Mouse (Mus musculus) embryonic facial prominence, embryonic 12.5 days (tissue): ENCODE results near the gene Ptprcap. TPM values are rescaled to one million over a fixed set of nuclear protein-coding genes. Genes with fewer than 3 reads are reported as not detected.
"Not testable (repeated sequence)": the region's sequence is repeated elsewhere in the genome, so short reads cannot be mapped to it uniquely, and the experiment has no call there.

Source experiments
- ATAC-seq: fragments of 200-750 bp; cut with Nextera tagmentation; 2 replicates; pipeline ENCODE4 v1.8.0; 2017; ENCODE audit not compliant: insufficient number of reproducible peaks, insufficient read depth, low FRiP score, low TSS enrichment
- H3K27ac ChIP-seq: fragments of 300-500 bp; sonication (generic); 2 replicates; pipeline ENCODE4 v1.5.1; 2016; ENCODE audit warnings: mild to moderate bottlenecking
- H3K27me3 ChIP-seq: fragments of 300-500 bp; sonication (generic); 2 replicates; pipeline ENCODE4 v1.6.1; 2016; ENCODE audit warnings: mild to moderate bottlenecking, moderate library complexity
- H3K36me3 ChIP-seq: fragments of 300-500 bp; sonication (generic); 2 replicates; pipeline ENCODE4 v1.6.1; 2016; ENCODE audit warnings: mild to moderate bottlenecking
- H3K4me1 ChIP-seq: fragments of 300-500 bp; sonication (generic); 2 replicates; pipeline ENCODE4 v1.6.1; 2016
- H3K4me2 ChIP-seq: fragments of 300-500 bp; sonication (generic); replicated peaks from 2 replicates; pipeline ENCODE4 v1.6.1; 2016; ENCODE audit warnings: mild to moderate bottlenecking, moderate library complexity
- H3K4me3 ChIP-seq: fragments of 300-500 bp; sonication (generic); 2 replicates; pipeline ENCODE4 v1.5.1; 2016; ENCODE audit warnings: mild to moderate bottlenecking
- H3K9ac ChIP-seq: fragments of 300-500 bp; sonication (generic); 2 replicates; pipeline ENCODE4 v1.6.1; 2016; ENCODE audit warnings: mild to moderate bottlenecking, moderate library complexity
- H3K9me3 ChIP-seq: fragments of 300-500 bp; sonication (generic); 2 replicates; pipeline ENCODE4 v1.6.1; 2016; ENCODE audit warnings: mild to moderate bottlenecking, moderate library complexity
- WGBS: fragments of 180-500 bp; shearing (Covaris S2); methylation state at CpG from one replicate; pipeline ENCODE4 v1.1.7; 2016; 5-methylcytosine and 5-hydroxymethylcytosine counted together
- polyA plus RNA-seq: library from polyadenylated mRNA; unstranded; fragments of >200 nt; fragmentation: Nextera tagmentation; extraction: Ambion mirVana; gene quantifications from 2 replicates; pipeline ENCODE4 v1.2.1, GENCODE M21; 2016

The Ptprcap gene
- polyA plus RNA-seq, 1 experiment from 2014 or later, result 2.1 TPM

DNA sequence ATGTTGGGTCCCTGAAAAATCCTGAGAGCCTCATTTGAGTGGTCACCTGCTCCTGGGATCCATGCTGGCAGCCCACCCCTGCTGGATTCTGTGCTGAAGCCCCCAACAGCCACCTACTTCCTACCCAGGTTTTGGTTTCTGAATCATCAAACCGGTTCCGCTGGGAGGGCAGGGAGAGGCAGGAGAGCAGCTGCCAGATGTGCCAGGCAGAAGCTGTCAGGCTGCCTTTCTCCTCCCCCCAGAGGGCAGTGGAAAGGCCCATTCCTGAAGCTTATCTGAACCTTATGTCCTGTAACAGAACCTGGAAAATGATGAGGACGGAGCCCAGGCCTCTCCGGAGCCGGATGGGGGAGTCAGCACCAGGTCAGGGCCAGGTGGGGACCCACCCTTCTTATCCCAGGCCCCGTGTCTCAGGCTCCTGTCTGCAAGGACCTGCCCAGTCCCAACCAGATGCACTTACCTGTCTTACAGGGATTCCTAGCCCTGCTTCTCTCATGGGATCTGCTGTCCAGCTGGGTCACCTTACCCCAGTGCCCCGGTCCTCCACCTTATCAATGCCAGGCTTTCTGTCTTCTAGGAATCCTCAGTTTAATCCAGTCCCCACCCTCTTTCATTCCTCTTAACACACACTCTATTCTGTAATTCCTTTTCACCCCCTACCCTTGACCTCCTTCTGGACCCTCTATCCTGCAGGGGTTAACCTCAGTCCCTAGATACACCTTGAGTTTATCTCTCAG is 26.5 kb upstream of the Ptprcap start:
- H3K4me1 ChIP-seq, result peaks cover 9% of the 10 kb centered on the region
- peak overlapping the region; percentile 73 for H3K9ac ChIP-seq
- peak overlapping the region; percentile 19; the same call in 1 of the 2 replicates for H3K27ac ChIP-seq
- no peaks in the 10 kb centered on the region for H3K9me3 ChIP-seq
- ATAC-seq, result no peak
- no peaks in the 10 kb centered on the region for H3K27me3 ChIP-seq
- H3K4me2 ChIP-seq, result peak overlapping the region; percentile 71
- WGBS, result 55% methylated on average over 7 of the region's 7 CpGs
- H3K36me3 ChIP-seq, result peaks cover 36% of the 10 kb centered on the region
- peak overlapping the region; percentile 83 for H3K4me3 ChIP-seq

- no peaks in the 10 kb centered on the region for H3K27me3 ChIP-seq
- no peaks in the 10 kb centered on the region for H3K9me3 ChIP-seq
- peaks cover 9% of the 10 kb centered on the region for H3K4me1 ChIP-seq
- H3K27ac ChIP-seq, result no peak overlapping the region
- H3K4me2 ChIP-seq, result no peak overlapping the region
- no peak overlapping the region for H3K4me3 ChIP-seq
- WGBS, result 94% methylated on average over 7 of the region's 7 CpGs
- H3K9ac ChIP-seq, result no peak overlapping the region
- peaks cover 49% of the 10 kb centered on the region for H3K36me3 ChIP-seq
- ATAC-seq, result no peak
Observed at GRCm38 (mm10) chr19:4129462-4129861, 23.9 kb upstream of the Ptprcap start.

DNA sequence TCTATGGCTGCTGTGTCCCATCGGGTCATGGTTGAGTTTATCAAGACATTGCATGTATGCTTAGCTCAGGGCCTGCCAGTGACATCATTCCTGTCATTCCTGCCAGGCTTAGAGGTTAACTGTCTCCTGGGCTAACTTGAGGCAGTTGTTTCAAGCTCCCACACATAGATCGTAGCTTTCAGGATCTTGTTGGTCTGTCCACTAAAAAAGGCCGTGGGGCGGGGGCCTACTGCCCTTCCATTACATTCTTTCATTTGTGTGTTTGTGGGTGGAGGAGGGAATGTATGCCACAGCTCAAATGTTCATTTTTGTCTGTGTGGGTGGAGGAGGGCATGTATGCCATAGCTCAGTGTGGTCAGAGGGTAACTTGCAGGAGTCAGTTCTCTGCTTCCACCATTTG is 23.3 kb upstream of the Ptprcap start:
- no peak for ATAC-seq
- Histone ChIP-seq H3K4me3 (no peak overlapping the region), H3K4me2 (no peak overlapping the region), H3K9me3 (no peaks in the 10 kb centered on the region), H3K4me1 (peaks cover 9% of the 10 kb centered on the region), H3K9ac (no peak overlapping the region), H3K27me3 (no peaks in the 10 kb centered on the region), H3K36me3 (peaks cover 49% of the 10 kb centered on the region), H3K27ac (no peak overlapping the region)
- WGBS, result 89% methylated on average over 4 of the region's 4 CpGs

- H3K9me3 ChIP-seq, result no peaks in the 10 kb centered on the region
- H3K9ac ChIP-seq, result no peak overlapping the region
- H3K27me3 ChIP-seq, result no peaks in the 10 kb centered on the region
- no peak for ATAC-seq
- peaks cover 9% of the 10 kb centered on the region for H3K4me1 ChIP-seq
- H3K36me3 ChIP-seq, result peaks cover 49% of the 10 kb centered on the region
- no peak overlapping the region for H3K27ac ChIP-seq
- no peak overlapping the region for H3K4me2 ChIP-seq
- H3K4me3 ChIP-seq, result no peak overlapping the region
- WGBS, result 91% methylated on average over 5 of the region's 5 CpGs
Observed at GRCm38 (mm10) chr19:4131075-4131474, 22.3 kb upstream of the Ptprcap start.

- Histone ChIP-seq H3K9me3 (no peaks in the 10 kb centered on the region), H3K4me1 (peaks cover 5% of the 10 kb centered on the region), H3K9ac (no peak overlapping the region), H3K4me2 (no peak overlapping the region), H3K36me3 (peaks cover 49% of the 10 kb centered on the region), H3K27ac (no peak overlapping the region), H3K27me3 (no peaks in the 10 kb centered on the region), H3K4me3 (no peak overlapping the region)
- ATAC-seq, result no peak
- WGBS, result 86% methylated on average over 2 of the region's 2 CpGs
Observed at GRCm38 (mm10) chr19:4131768-4132167, 21.6 kb upstream of the Ptprcap start.

GRCm38 (mm10) chr19:4134354-4134753 is 19.1 kb upstream of the Ptprcap start:
- ATAC-seq, result no peak
- Histone ChIP-seq H3K9me3 (no peaks in the 10 kb centered on the region), H3K4me1 (no peaks in the 10 kb centered on the region), H3K9ac (no peak overlapping the region), H3K4me2 (no peak overlapping the region), H3K27ac (no peak overlapping the region), H3K27me3 (no peaks in the 10 kb centered on the region), H3K4me3 (no peak overlapping the region), H3K36me3 (peaks cover 38% of the 10 kb centered on the region)
- WGBS, result 88% methylated on average over 4 of the region's 4 CpGs

GRCm38 (mm10) chr19:4135229-4135962 is 18.0 kb upstream of the Ptprcap start:
- H3K27me3 ChIP-seq, H3K9ac ChIP-seq, H3K4me2 ChIP-seq, H3K9me3 ChIP-seq, H3K4me1 ChIP-seq, H3K4me3 ChIP-seq, H3K27ac ChIP-seq, ATAC-seq: not testable (repeated sequence)
- peaks cover 28% of the 10 kb centered on the region for H3K36me3 ChIP-seq
- WGBS, result 72% methylated on average over 6 of the region's 6 CpGs

DNA sequence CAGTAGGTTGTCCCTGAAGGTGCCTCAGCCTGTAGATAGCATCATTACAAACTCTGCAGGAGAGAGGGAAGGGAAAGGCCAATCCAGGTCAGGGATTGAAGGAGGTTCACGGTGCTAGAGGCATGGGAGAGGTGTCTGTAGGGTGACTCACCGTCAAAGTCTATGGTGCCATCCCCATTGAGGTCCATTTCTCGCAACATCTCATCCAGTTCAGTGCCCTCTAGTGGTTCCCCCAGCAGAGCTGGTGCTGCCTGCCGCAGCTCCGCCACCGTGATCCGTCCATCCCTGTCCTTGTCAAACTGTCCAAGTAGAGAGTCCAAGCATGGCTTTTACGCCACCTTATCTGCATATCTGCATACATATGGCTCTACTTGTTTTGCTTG is 17.4 kb upstream of the Ptprcap start:
- WGBS, result 27% methylated on average over 8 of the region's 8 CpGs

DNA sequence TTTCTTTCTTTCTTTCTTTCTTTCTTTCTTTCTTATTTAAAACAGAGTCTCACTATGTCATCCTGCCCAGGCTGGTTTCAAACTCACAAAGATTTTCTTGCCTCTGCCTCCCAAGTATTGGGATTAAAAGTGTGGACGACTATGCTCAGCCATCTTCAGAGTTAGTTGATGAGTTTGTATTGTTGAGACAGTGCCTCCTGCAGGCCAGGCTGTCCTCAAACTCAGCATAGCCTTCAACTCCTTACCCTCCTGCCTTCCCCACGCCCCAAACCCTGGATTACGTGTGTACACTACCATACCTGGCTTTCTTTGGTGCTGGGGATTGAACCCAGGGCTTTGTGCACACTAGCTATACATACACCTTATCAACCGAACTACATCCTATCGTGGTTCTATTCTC is 16.9 kb upstream of the Ptprcap start:
- H3K4me2 ChIP-seq, result no peak overlapping the region
- H3K27ac ChIP-seq, result no peak overlapping the region
- no peaks in the 10 kb centered on the region for H3K4me1 ChIP-seq
- no peak for ATAC-seq
- 75% methylated on average over 5 of the region's 5 CpGs for WGBS
- no peaks in the 10 kb centered on the region for H3K9me3 ChIP-seq
- no peak overlapping the region for H3K4me3 ChIP-seq
- peaks cover 18% of the 10 kb centered on the region for H3K36me3 ChIP-seq
- no peak overlapping the region for H3K9ac ChIP-seq
- H3K27me3 ChIP-seq, result no peaks in the 10 kb centered on the region

More for the DNA sequence above, 17.4 kb upstream of the Ptprcap start:
- H3K4me2 ChIP-seq, H3K27me3 ChIP-seq, ATAC-seq, H3K4me1 ChIP-seq, H3K27ac ChIP-seq, H3K9ac ChIP-seq, H3K9me3 ChIP-seq, H3K4me3 ChIP-seq: not testable (repeated sequence)
- peaks cover 23% of the 10 kb centered on the region for H3K36me3 ChIP-seq

DNA sequence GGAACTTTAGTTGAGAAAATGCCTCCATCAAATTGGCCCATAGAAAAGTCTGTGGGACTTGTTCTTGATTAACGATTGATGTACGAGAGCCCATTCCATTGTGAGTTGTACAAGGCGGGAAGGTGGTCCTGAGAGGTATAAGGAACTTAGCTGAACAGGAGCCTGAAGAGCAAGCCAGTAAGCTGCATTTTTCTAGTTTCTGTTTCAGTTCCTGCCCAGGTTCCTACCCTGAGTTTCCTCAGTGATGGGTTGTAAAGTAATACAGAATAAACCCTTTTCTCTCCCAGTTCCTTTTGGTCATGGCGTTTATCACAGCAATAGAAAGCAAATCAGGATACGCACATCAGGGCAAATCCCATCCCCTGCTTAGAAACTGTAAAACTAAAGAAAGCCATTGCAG is 15.5 kb upstream of the Ptprcap start:
- no peak for ATAC-seq
- Histone ChIP-seq H3K9me3 (no peaks in the 10 kb centered on the region), H3K27me3 (no peaks in the 10 kb centered on the region), H3K36me3 (peaks cover 5% of the 10 kb centered on the region; the same call in 1 of the 2 replicates), H3K4me2 (no peak overlapping the region), H3K9ac (no peak overlapping the region), H3K27ac (no peak overlapping the region), H3K4me1 (no peaks in the 10 kb centered on the region), H3K4me3 (no peak overlapping the region)
- 81% methylated on average over 5 of the region's 5 CpGs for WGBS

GRCm38 (mm10) chr19:4139446-4139845 is 14.0 kb upstream of the Ptprcap start, which contains the start of gene Gpr152:
Gene Gpr152 (plus strand): TSS chr19:4139787.
- H3K9ac ChIP-seq, result no peak within 1 kb of the TSS
- no peaks in the 10 kb centered on the region for H3K27me3 ChIP-seq
- no peak within 1 kb of the TSS for H3K4me2 ChIP-seq
- no peaks in the 10 kb centered on the region for H3K9me3 ChIP-seq
- H3K4me1 ChIP-seq, result no peaks in the 10 kb centered on the region
- WGBS, result 73% methylated on average over 2 of the region's 2 CpGs
- H3K36me3 ChIP-seq, result no peaks in the 10 kb centered on the region
- no peak within 1 kb of the TSS for H3K4me3 ChIP-seq
- no peak for ATAC-seq
- no peak within 1 kb of the TSS for H3K27ac ChIP-seq

- Histone ChIP-seq H3K4me2 (no peak overlapping the region), H3K27ac (no peak overlapping the region)
- no peak for ATAC-seq
Observed at GRCm38 (mm10) chr19:4140147-4140546, 13.3 kb upstream of the Ptprcap start.

More at GRCm38 (mm10) chr19:4140147-4140546, 13.3 kb upstream of the Ptprcap start:
- H3K4me3 ChIP-seq, result no peak overlapping the region
- no peak overlapping the region for H3K9ac ChIP-seq
- H3K27me3 ChIP-seq, result no peaks in the 10 kb centered on the region
- no peaks in the 10 kb centered on the region for H3K36me3 ChIP-seq
- 75% methylated on average over 6 of the region's 6 CpGs for WGBS
- no peaks in the 10 kb centered on the region for H3K4me1 ChIP-seq
- H3K9me3 ChIP-seq, result no peaks in the 10 kb centered on the region
